ENCODE assay signal across 17 mouse cellular contexts in genomic region chr8:91603751-91604150, GRCm38 (mm10).
"Had no signal": no experiment of that assay in that cellular context is flagged by ENCODE, and none has a peak within 500 bp of the region (broad histone marks: within the 10 kb centered on the region; RNA-seq: fewer than 3 reads in every experiment).

No protein-coding gene starts in this region.

- ATAC-seq: liver, postnatal 0 days; lung, postnatal 0 days had no signal

- H3K27ac ChIP-seq: lung, embryonic 15.5 days; macrophage; midbrain, embryonic 12.5 days; neural tube, embryonic 12.5 days; stomach, embryonic 15.5 days; stomach, postnatal 0 days had no signal

- DNase-seq: liver, postnatal 0 days; lung, adult 2 months; lung, postnatal 14 days; lung, postnatal 36 days; midbrain, embryonic 14.5 days; right cerebral cortex, postnatal 14 days; thymus, adult 2 months; thymus, postnatal 25 days; thymus, postnatal 4 days had no signal

- H3K4me1 ChIP-seq: megakaryocyte, embryonic 14.5 days; stomach, embryonic 15.5 days had no signal

- H3K9me3 ChIP-seq: lung, embryonic 15.5 days; midbrain, embryonic 12.5 days; neural tube, embryonic 12.5 days; stomach, embryonic 15.5 days had no signal

- H3K4me2 ChIP-seq: lung, embryonic 15.5 days; midbrain, embryonic 12.5 days; neural tube, embryonic 12.5 days; stomach, embryonic 15.5 days had no signal

- H3K4me3 ChIP-seq: lung, embryonic 15.5 days; megakaryocyte, embryonic 14.5 days; midbrain, embryonic 12.5 days; neural tube, embryonic 12.5 days; stomach, embryonic 15.5 days had no signal

- H3K27me3 ChIP-seq: lung, embryonic 15.5 days; megakaryocyte, embryonic 14.5 days; neural tube, embryonic 12.5 days; stomach, embryonic 15.5 days had no signal

- H3K36me3 ChIP-seq: lung, embryonic 15.5 days; midbrain, embryonic 12.5 days; neural tube, embryonic 12.5 days; stomach, embryonic 15.5 days had no signal

- H3K9ac ChIP-seq: liver, postnatal 0 days; lung, embryonic 15.5 days; midbrain, embryonic 12.5 days; neural tube, embryonic 12.5 days; stomach, embryonic 15.5 days had no signal
